Mouse (Mus musculus): ENCODE data around the gene Shroom3.

The Shroom3 gene

GRCm38 (mm10) chr5:92842881-92843280 lies 159.6 kb downstream of the Shroom3 start:
- in situ Hi-C loops (cut with MseI, MboI) = no loop called here

GRCm38 (mm10) chr5:92843850-92844785 lies 160.9 kb downstream of the Shroom3 start:
- in situ Hi-C loops (cut with MseI, MboI) = no loop called here

GRCm38 (mm10) chr5:92849743-92850142 lies 166.5 kb downstream of the Shroom3 start:
- in situ Hi-C loops (cut with MseI, MboI) = no loop called here

- in situ Hi-C loops (cut with MseI, MboI) = no loop called here
These were observed 167.7 kb downstream of the Shroom3 start for GRCm38 (mm10) chr5:92850925-92851324.

GRCm38 (mm10) chr5:92854983-92855382 lies 171.7 kb downstream of the Shroom3 start:
- in situ Hi-C loops (cut with MseI, MboI) = no loop called here

GRCm38 (mm10) chr5:92856346-92856745 lies 173.1 kb downstream of the Shroom3 start:
- in situ Hi-C loops (cut with MseI, MboI) = no loop called here

GRCm38 (mm10) chr5:92857177-92857576 lies 173.9 kb downstream of the Shroom3 start:
- in situ Hi-C loops (cut with MseI, MboI) = no loop called here

GRCm38 (mm10) chr5:92858104-92858503 lies 174.9 kb downstream of the Shroom3 start:
- in situ Hi-C loops (cut with MseI, MboI) = no loop called here

- in situ Hi-C loops (cut with MseI, MboI) = no loop called here
These were observed 175.3 kb downstream of the Shroom3 start for GRCm38 (mm10) chr5:92858576-92858975.

GRCm38 (mm10) chr5:92861416-92862112 lies 178.3 kb downstream of the Shroom3 start:
- in situ Hi-C loops (cut with MseI, MboI) = no loop called here

- in situ Hi-C loops (cut with MseI, MboI) = no loop called here
These were observed 181.9 kb downstream of the Shroom3 start for GRCm38 (mm10) chr5:92865090-92865489.

- in situ Hi-C loops (cut with MseI, MboI) = no loop called here
These were observed 183.3 kb downstream of the Shroom3 start for GRCm38 (mm10) chr5:92866546-92866945.

GRCm38 (mm10) chr5:92867253-92867652 lies 184.0 kb downstream of the Shroom3 start:
- in situ Hi-C loops (cut with MseI, MboI) = no loop called here

GRCm38 (mm10) chr5:92868231-92868630 lies 185.0 kb downstream of the Shroom3 start:
- in situ Hi-C loops (cut with MseI, MboI) = no loop called here

GRCm38 (mm10) chr5:92871048-92871447 lies 187.8 kb downstream of the Shroom3 start:
- in situ Hi-C loops (cut with MseI, MboI) = no loop called here

- in situ Hi-C loops (cut with MseI, MboI) = no loop called here
These were observed 188.9 kb downstream of the Shroom3 start for GRCm38 (mm10) chr5:92872182-92872581.

GRCm38 (mm10) chr5:92872991-92873390 lies 189.8 kb downstream of the Shroom3 start:
- in situ Hi-C loops (cut with MseI, MboI) = no loop called here

- in situ Hi-C loops (cut with MseI, MboI) = no loop called here
These were observed 190.3 kb downstream of the Shroom3 start for GRCm38 (mm10) chr5:92873518-92873917.

- in situ Hi-C loops (cut with MseI, MboI) = no loop called here
These were observed 192.6 kb downstream of the Shroom3 start for GRCm38 (mm10) chr5:92875836-92876235.

GRCm38 (mm10) chr5:92877104-92877503 lies 193.9 kb downstream of the Shroom3 start:
- in situ Hi-C loops (cut with MseI, MboI) = no loop called here

- in situ Hi-C loops (cut with MseI, MboI) = no loop called here
These were observed 197.2 kb downstream of the Shroom3 start for GRCm38 (mm10) chr5:92880393-92880792.

GRCm38 (mm10) chr5:92880893-92881292 lies 197.7 kb downstream of the Shroom3 start:
- in situ Hi-C loops (cut with MseI, MboI) = no loop called here

- in situ Hi-C loops (cut with MseI, MboI) = no loop called here
These were observed 202.9 kb downstream of the Shroom3 start for GRCm38 (mm10) chr5:92886141-92886540.
